Mouse (Mus musculus): ENCODE results near the gene Srsf9. TPM values are rescaled to one million over a fixed set of nuclear protein-coding genes. Genes with fewer than 3 reads are reported as not detected.
"Not testable (repeated sequence)": the region's sequence is repeated elsewhere in the genome, so short reads cannot be mapped to it uniquely, and the experiment has no call there.

Gene Srsf9
- polyA plus RNA-seq, 1 experiment from 2014 or later = 418 TPM

DNA sequence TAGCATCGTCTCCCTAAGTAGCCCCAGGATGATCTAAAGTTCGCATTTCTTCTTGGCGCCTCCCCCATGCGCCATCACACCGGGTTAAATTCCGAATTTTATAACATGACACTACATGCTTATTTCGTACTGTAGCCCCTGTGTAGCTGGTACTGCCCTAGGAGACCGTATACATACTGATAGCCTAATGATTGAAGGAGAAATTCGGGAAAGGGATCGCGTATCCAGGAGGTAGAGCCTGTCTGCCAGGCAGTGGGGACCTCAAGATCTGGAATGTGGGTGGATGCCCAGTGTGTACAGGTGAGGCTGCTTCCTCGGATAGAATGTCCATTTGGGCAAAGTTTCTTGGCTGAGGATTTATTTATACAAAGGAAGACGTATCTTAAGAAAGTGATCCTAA, 25.4 kb upstream of the Srsf9 start:
- peaks cover 22% of the 10 kb centered on the region for H3K4me1 ChIP-seq
- peak overlapping the region; percentile 96 for H3K4me3 ChIP-seq
- peak overlapping the region; percentile 74 for H3K4me2 ChIP-seq (replicated peaks)
- ATAC-seq (ENCODE audit: insufficient number of reproducible peaks, insufficient read depth, low FRiP score, low TSS enrichment) = no peak
- H3K27me3 ChIP-seq = no peaks in the 10 kb centered on the region
- WGBS = 24% methylated on average over 13 of the region's 13 CpGs
- peaks cover 24% of the 10 kb centered on the region for H3K36me3 ChIP-seq
- no peaks in the 10 kb centered on the region for H3K9me3 ChIP-seq
- H3K27ac ChIP-seq = peak overlapping the region; percentile 72
- H3K9ac ChIP-seq = peak overlapping the region; percentile 62

DNA sequence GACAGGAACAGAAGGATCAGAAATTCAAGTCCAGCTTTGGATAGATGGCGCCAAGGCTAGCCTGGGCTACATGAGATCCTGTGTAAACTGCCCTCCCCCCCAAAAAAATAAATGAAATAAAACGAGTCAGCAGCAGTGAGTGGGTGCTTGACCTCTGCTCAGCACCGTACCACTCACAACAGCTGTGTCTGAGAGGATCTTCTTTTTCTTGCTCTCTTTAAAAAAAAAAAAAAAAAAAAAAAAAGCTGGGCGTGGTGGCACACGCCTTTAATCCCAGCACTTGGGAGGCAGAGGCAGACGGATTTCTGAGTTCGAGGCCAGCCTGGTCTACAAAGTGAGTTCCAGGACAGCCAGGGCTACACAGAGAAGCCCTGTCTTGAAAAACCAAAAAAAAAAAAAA, 24.8 kb upstream of the Srsf9 start:
- H3K27me3 ChIP-seq; H3K9me3 ChIP-seq; H3K9ac ChIP-seq; H3K4me3 ChIP-seq; H3K27ac ChIP-seq; ATAC-seq (ENCODE audit: insufficient number of reproducible peaks, insufficient read depth, low FRiP score, low TSS enrichment): not testable (repeated sequence)
- 82% methylated on average over 7 of the region's 7 CpGs for WGBS
- Histone ChIP-seq H3K4me1 (peaks cover 22% of the 10 kb centered on the region), H3K36me3 (peaks cover 19% of the 10 kb centered on the region), H3K4me2 (replicated peaks) (peak overlapping the region; percentile 74; the same call in 1 of the 2 replicates)

DNA sequence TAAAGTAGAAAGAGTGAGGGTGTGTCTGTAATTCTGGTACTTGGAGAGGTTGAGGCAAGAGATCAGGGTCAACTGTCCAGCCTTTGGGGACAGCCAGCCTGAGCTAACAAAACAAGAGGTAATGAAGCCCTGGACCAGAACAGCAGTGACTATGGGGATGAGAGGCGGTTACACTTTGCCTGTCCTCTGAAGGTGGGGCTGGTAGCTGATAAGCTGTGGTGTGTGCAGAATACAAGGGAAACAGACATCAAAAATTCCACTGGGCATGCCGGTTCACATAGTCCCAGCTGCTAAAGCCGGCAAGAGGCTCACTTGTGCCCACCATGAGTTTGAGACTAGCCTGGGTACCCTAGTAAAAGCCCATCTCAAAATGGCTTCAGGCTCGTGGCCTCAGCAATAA, 14.6 kb upstream of the Srsf9 start:
- Histone ChIP-seq H3K4me3 (no peak overlapping the region), H3K27ac (no peak overlapping the region), H3K9ac (no peak overlapping the region), H3K27me3 (no peaks in the 10 kb centered on the region), H3K36me3 (no peaks in the 10 kb centered on the region), H3K4me2 (replicated peaks) (no peak overlapping the region), H3K4me1 (peaks cover 22% of the 10 kb centered on the region), H3K9me3 (no peaks in the 10 kb centered on the region)
- 80% methylated on average over 4 of the region's 4 CpGs for WGBS
- ATAC-seq (ENCODE audit: insufficient number of reproducible peaks, insufficient read depth, low FRiP score, low TSS enrichment) = no peak

DNA sequence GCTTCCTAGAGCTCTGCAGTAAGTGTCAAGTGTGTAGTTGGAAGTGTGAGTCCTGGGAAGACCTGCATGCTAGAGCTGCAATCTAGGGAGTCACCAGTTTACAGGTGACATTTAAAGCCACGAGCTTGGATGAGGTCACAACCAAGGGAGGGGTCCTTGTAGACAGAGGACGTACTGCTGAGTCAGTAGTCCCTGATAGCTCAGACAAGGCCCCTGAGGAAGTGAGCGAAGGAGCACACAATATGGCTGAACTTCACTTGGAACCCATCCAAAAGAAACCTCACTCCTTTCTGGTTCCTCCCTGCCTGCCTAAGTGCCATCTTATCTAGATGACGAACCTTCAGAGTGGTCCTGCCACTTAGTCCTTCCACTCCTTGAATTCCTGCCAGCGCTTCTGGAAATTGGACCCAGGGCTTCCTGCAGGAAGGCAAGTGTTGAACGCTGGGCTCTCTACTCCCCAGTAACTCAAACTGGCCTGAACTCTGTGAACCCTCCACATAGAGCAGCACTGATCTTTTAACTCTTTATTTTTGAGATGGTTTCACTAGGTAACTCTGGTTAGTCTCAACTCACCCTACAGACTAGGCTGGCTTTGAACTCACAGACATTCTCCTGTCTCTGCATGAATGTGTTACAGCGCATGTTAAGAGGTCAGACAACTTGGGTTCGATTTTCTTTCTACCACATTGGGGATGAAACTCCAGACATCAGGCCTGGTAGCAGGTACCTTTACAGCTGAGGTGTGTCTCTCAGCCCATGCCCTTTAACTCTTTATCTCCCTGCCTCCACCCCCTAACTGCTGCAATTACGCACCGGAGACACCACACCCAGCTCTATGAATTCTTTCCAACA, 13.9 kb upstream of the Srsf9 start:
- Histone ChIP-seq H3K36me3 (no peaks in the 10 kb centered on the region), H3K27ac (no peak overlapping the region), H3K9me3 (no peaks in the 10 kb centered on the region), H3K4me1 (peaks cover 29% of the 10 kb centered on the region), H3K4me3 (no peak overlapping the region), H3K27me3 (no peaks in the 10 kb centered on the region), H3K9ac (no peak overlapping the region), H3K4me2 (replicated peaks) (no peak overlapping the region)
- 65% methylated on average over 10 of the region's 10 CpGs for WGBS
- no peak for ATAC-seq (ENCODE audit: insufficient number of reproducible peaks, insufficient read depth, low FRiP score, low TSS enrichment)

DNA sequence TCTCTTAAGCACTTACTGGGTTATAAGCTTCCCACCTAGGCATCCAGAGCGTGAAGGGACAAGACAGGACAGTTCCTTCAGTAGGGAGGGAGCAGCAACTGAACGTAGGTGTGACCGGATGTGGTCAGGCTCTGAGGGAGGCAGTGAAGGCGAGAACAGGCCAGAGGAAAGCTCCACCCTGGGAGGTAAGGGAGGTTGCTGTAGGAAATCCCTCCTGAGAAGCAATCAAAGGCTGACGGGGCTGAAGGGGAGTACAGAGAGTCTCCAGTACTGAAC, 13.4 kb upstream of the Srsf9 start:
- 29% methylated on average over 5 of the region's 5 CpGs for WGBS
- no peak for ATAC-seq (ENCODE audit: insufficient number of reproducible peaks, insufficient read depth, low FRiP score, low TSS enrichment)
- no peak overlapping the region for H3K9ac ChIP-seq
- no peaks in the 10 kb centered on the region for H3K36me3 ChIP-seq
- H3K27me3 ChIP-seq = no peaks in the 10 kb centered on the region
- H3K4me3 ChIP-seq = no peak overlapping the region
- H3K4me1 ChIP-seq = peaks cover 35% of the 10 kb centered on the region
- H3K9me3 ChIP-seq = no peaks in the 10 kb centered on the region
- H3K27ac ChIP-seq = no peak overlapping the region
- H3K4me2 ChIP-seq (replicated peaks) = no peak overlapping the region

DNA sequence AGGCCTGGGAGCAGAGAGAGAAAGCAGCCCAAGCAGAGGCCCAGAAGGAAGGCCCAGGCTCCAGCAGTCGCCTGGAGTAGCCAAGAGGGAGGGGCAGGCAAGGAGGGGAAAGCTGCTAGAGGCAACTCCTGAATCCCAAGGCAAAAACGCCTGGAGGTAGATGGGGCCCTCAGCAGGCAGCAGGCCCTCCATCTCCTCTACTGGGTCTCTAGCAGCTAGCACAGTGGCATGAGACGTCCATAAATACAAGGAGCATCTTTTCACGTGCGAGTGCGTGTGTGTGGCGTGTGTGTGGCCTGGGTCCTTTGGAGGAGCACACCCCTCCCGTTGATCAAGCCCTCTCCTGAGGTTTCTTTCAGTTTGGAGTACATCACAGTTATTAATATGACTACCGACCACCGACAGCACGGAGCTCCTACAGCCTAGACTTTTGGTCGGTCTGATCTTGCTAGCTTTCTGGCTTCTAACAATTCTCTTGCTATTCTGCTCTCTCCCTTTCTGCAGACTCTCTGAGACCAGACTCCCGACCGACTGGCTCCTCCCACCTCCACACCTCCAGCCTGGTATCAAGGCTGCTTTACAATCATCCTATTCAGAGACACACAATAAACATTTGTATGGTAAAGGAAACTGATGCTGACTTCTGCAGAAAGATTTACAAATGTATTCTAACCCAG, 9.9 kb upstream of the Srsf9 start:
- Histone ChIP-seq H3K27me3 (no peaks in the 10 kb centered on the region), H3K4me1 (peaks cover 45% of the 10 kb centered on the region), H3K4me3 (0 out of 2 replicates have a peak overlapping the region, but pooled peaks have one; percentile 1), H3K27ac (peak overlapping the region; percentile 95), H3K9ac (peak overlapping the region; percentile 58), H3K4me2 (replicated peaks) (peak overlapping the region; percentile 37), H3K9me3 (no peaks in the 10 kb centered on the region), H3K36me3 (no peaks in the 10 kb centered on the region)
- peak; percentile 54; the same call in 1 of the 2 replicates for ATAC-seq (ENCODE audit: insufficient number of reproducible peaks, insufficient read depth, low FRiP score, low TSS enrichment)
- 3% methylated on average over 14 of the region's 14 CpGs for WGBS

DNA sequence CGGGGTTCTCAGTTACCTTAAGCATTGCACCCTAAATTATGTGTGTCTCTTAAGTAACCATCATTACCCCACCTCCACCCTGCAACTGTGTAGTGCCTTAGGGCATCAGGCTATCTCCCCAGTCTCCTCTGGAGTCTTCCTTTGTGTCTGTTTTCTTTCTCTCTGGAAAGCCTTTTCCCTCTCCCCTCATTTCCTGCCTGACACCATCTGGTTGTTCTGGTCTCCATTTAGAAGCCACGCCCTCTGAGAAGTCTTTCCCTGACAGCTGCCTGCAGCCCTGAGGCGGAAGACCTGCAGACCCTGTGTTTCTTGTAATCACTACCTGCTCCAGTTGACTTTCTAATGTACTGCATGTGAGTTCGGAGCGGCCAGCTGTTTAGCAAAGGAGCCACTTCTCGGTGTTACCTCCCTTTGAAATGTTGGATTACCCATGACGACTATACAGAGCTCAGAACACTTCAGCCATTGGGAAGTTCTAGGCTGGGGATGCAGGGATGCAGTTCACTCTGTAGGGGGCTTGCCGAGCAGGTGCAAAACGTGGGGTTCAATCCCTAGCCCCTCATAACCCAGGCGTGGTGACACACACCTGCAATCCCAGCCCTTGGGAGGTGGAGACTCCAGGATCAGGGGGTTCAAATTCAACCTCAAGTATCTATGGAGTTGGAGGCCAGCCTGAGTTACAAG, 9.2 kb upstream of the Srsf9 start:
- peaks cover 44% of the 10 kb centered on the region for H3K4me1 ChIP-seq
- peak overlapping the region; percentile 95 for H3K27ac ChIP-seq
- H3K9me3 ChIP-seq = no peaks in the 10 kb centered on the region
- 0 out of 2 replicates have a peak overlapping the region, but pooled peaks have one; percentile 1 for H3K4me3 ChIP-seq
- WGBS = under 1% methylated on average over 10 of the region's 10 CpGs
- H3K27me3 ChIP-seq = no peaks in the 10 kb centered on the region
- ATAC-seq (ENCODE audit: insufficient number of reproducible peaks, insufficient read depth, low FRiP score, low TSS enrichment) = peak; percentile 55
- H3K9ac ChIP-seq = no peak overlapping the region
- H3K4me2 ChIP-seq (replicated peaks) = peak overlapping the region; percentile 37
- H3K36me3 ChIP-seq = no peaks in the 10 kb centered on the region

DNA sequence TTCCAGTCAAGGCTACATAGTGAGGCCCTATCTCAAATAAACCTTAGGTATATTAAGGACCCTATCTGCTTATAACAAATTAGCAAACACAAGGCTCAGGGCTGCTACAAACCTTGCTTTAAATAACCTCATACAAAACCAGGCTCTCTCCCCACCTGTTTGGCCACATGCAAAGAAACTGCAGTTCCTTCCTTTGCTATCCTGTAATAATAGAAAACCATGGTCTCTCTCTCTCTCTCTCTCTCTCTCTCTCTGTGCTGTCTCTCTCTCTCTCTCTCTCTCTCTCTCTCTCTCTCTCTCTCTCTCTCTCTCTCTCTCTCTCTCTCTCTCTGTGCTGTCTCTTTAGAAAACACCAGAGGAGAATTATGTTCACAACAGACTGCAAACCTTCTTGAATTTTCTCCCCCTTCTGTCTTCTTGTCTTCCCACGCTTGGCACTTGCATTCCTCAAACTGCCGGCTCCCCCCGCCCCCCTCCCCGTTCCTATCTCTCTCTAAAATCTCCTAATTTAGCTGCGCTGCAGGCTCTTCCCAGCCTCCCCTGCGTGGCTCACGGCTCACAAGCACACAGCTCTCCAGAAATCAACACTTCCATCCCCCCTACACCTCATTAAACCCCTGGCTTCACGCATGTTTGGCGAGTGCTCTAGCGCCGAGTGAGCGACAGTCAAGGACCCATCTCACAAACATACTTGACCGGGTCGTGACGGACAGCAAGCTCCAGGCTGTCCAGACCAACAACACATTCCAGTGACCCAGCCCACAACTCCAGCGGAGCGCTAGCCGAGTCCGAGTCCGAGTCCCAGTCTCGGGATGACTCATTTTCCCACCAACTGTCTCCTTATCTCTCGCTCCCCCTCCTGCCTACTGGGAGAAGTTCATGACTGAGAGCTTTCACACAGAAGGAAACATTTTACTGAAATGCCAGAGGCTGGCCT, 7.7 kb upstream of the Srsf9 start:
- Histone ChIP-seq H3K27me3 (no peaks in the 10 kb centered on the region), H3K4me2 (replicated peaks) (peak overlapping the region; percentile 76), H3K4me3 (peak overlapping the region; percentile 32), H3K36me3 (no peaks in the 10 kb centered on the region), H3K9ac (peak overlapping the region; percentile 52), H3K27ac (peak overlapping the region; percentile 77), H3K9me3 (no peaks in the 10 kb centered on the region), H3K4me1 (peaks cover 35% of the 10 kb centered on the region)
- under 1% methylated on average over 22 of the region's 22 CpGs for WGBS
- peak; percentile 30; the same call in 1 of the 2 replicates for ATAC-seq (ENCODE audit: insufficient number of reproducible peaks, insufficient read depth, low FRiP score, low TSS enrichment)

DNA sequence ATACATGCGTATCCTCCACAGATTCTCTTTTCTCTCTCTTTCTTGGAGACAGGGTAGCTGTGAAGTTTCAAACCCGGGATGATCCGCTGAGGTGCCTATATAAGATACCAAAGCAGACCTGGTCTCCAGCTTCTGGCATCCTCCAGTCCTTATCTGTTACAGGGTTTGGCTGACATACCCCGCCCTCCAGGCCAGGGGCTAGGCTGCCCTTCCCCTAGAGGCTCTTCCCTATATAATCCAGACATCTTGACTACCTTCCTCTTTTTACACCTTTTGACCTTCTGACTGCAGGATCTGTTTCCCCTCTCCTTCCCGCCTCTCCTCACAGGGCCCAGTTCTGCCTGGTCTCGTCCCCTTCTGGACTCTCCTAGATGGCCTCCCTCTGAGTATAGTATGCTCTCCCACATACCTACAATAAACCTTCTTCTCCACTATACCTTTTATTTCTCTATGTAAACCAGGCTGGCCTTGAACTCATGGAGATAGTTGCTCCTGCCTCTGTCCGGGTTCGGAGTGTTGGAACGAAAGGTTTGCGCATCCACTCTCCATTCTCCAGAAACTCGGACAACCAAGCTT, 633 bp upstream of the Srsf9 start:
- Histone ChIP-seq H3K27ac (peak overlapping the region; percentile 91), H3K9me3 (no peaks in the 10 kb centered on the region), H3K27me3 (no peaks in the 10 kb centered on the region), H3K36me3 (peaks cover 22% of the 10 kb centered on the region), H3K4me2 (replicated peaks) (peak overlapping the region; percentile 61), H3K4me3 (peak overlapping the region; percentile 87), H3K4me1 (peaks cover 21% of the 10 kb centered on the region), H3K9ac (peak overlapping the region; percentile 94)
- WGBS = 27% methylated on average over 11 of the region's 11 CpGs
- ATAC-seq (ENCODE audit: insufficient number of reproducible peaks, insufficient read depth, low FRiP score, low TSS enrichment) = 0 out of 2 replicates have a peak, but pooled peaks have one; percentile 13

DNA sequence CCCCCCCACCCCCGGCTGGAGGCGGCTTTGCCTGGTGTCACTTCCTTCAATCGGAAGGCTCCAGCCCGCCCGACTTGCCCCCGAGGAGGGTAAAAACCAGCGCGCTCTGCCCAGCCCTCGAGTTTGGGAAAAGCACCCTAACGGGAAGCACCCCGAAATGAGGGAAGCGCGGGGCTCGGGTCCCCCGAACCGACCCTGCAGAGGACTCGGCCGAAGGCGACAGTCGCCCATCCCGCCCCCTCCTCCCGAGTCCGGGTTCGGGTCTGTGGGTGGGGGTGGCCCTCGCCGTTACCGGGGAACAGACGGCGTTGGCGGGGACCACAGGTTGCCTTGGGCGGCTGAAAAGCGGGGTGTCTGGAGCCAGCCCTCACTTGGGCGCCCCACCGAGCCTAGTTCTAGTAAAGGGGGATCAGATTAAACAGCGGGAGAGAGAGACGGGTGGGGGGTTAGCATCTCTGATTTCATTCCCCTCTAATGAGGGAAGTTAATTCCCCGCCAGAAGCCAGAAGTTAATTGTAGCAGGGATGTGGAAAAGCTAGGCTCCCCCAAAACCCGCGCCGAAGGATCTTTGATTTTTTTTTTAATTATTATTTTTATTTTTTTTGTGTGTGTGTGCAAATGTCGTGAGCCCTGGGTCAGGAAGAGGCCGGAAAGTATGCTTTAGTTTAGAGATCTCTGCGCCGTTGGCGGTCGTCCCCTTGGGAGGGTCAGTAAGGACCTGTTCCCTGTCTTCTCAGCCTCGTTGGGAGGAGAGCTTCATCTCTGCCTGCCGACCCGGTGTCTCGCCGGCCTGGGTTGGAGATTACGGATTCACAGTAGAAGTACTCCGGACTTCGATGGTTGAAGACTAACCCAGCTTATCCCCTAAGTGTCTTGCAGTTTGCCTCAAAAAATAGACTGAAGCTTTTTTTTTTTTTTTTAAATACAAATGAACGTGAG, 902 bp downstream of the Srsf9 start:
- WGBS = under 1% methylated on average over 55 of the region's 55 CpGs
- H3K27ac ChIP-seq = peak overlapping the region; percentile 91
- no peaks in the 10 kb centered on the region for H3K9me3 ChIP-seq
- H3K4me1 ChIP-seq = peaks cover 21% of the 10 kb centered on the region
- H3K4me3 ChIP-seq = peak overlapping the region; percentile 87
- H3K27me3 ChIP-seq = no peaks in the 10 kb centered on the region
- H3K4me2 ChIP-seq (replicated peaks) = peak overlapping the region; percentile 61
- peak overlapping the region; percentile 94 for H3K9ac ChIP-seq
- no peak for ATAC-seq (ENCODE audit: insufficient number of reproducible peaks, insufficient read depth, low FRiP score, low TSS enrichment)
- peaks cover 38% of the 10 kb centered on the region for H3K36me3 ChIP-seq

All from embryonic facial prominence, embryonic 12.5 days (tissue).